Mouse (Mus musculus) cerebellum, postnatal 4 days (tissue): ENCODE results near the gene Leo1.
"Not testable (repeated sequence)": the region's sequence is repeated elsewhere in the genome, so short reads cannot be mapped to it uniquely, and the experiment has no call there.

Experiments
- DNase-seq, 2 experiments: peaks; one replicate each; pipeline ENCODE4 v3.0.0; 2022; ENCODE audit warnings: low spot score in 2 of 2, mixed read lengths in 1 of 2

The Leo1 gene

GRCm38 (mm10) chr9:75467581-75467980, 26.3 kb downstream of the Leo1 start:
- no peak for DNase-seq

DNA sequence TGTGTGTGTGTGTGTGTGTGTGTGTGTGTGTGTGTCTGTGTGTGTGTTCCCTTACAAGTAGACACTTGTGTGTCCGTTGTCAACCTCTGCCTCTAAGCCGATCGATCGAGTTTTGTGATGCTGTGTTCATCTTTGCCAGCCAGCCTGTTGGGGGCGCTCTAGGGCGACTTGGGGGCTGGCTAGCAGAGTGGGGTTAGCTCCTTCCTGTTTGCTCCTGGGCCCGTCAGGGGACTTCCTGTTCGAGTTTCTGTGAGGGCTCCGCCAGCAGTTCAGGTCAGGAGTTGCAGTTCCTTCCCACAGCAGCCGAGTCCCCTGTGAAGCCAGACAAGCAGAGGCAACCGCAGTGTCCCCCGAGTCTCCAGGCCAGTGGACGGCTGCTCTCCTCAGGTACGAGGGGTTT, 27.0 kb downstream of the Leo1 start:
- peak in 1 of 2 experiments; percentile 10 for DNase-seq

DNA sequence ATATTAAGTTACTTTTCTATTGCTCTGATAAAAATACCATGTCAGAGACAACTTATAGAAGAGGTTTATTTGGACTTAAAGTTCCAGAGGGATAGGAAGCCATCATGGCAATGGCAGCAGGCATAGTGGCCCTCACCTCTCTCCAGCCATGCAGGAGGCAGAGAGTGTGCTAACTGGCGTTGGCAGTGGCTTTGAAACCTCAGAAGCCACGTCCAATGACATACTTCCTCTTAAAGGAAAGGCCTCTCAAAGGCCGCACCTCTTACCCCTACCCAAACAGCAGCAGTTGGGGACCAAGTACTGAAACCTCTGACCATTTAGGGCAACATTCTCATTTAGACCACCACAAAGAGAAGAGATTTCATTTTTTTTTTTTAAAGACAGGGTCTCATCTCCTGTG, 35.9 kb downstream of the Leo1 start:
- no peak for DNase-seq

DNA sequence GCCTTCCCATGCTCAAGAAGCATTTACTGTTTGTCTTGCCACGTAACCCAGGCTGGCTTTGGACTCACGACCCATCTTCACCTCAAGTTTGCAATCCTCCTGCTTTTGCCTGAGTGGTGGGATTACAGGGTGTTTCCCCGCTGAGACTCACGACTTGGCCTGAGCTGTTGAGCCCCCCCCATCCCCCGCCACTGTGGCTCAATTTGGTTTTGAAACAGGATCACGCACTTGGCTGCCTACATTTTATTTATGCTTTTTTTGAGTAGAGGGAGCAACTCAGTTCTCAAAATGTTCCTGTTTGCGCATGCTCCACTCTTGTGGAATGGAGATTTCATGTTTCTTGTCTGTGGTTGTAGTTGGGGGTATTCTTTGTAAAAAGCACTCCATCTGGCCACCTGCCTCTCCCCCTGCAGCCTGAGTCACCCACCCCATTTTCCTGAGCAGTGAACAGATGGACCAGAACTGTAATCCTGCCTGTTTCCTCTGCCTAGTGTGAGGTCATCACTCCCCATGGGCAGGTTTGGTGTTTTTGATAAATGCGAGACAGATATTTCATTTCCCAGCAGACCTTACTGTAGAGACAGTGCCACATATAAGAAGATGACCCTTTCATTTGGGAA, 37.9 kb downstream of the Leo1 start:
- DNase-seq = peak in 1 of 2 experiments; percentile 25

- DNase-seq = no peak
These were observed 39.3 kb downstream of the Leo1 start for GRCm38 (mm10) chr9:75480536-75481075.

- DNase-seq = no peak
These were observed 43.9 kb downstream of the Leo1 start for GRCm38 (mm10) chr9:75485231-75485630.

- DNase-seq = not testable (repeated sequence)
These were observed 46.9 kb downstream of the Leo1 start for GRCm38 (mm10) chr9:75488255-75488654.

DNA sequence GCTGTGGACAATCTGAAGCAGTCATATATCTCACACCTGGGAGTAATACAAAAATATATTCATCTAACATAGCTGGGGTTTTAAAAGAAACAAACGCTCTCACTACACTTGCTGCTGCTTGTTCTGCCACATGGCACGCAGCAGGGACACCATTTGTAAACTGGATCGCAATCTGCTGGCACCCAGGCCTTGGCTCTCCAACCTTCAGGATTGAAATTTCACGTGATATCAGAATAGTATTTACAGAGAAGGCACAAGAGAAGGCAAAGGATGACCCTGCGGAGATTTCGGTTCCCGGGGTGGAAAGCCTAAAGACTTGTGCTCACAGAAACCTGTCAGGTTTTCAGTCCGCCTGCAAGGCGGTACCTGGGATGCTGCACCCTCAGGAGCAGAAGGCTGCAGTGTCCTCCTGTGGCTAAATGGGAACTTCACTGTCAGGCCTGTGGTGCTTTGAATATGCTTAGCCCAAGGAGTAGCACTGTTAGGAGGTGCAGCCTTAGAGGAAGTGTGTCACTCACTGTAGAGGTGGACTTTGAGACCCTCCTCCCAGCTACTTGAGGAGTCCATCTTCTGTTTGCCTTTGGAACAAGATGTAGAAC, 53.2 kb downstream of the Leo1 start:
- DNase-seq = no peak

DNA sequence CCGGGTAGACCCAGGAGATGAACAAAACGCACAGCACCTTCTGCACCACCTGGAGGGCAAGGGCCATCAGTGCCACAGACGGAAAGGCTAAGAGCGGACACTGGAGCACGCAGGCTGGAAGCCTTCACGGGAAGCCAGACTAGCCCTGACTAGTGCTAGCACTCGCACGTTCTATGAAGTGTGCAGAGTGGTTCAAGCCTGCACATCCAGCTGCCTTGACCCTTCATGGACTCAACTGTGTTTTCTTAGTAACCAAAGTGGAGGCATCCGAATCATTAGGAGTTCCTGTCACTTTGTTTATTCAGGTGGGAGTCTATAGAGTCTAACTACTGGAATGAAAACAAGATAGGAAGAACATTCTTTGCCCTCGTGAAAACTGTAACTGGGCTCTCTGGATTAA, 54.6 kb downstream of the Leo1 start:
- DNase-seq = no peak

DNA sequence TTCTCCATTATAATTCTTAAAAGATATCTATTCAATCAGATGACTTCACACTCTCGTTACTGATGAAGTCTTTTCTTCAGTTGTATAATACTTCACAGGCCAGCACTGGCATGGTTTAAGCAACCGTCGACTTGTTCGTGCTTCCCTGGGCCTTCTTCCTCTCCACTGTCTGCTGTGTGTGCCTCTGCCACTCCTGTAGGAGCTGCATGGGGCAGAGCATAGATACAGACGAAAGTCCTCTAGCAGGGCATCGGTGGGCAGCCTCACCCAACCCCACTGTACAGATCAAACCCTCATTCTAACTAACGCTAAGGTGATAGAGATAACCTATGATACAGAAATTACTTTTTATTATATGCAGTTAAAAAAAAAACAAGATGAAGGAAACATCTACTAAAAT, 57.2 kb downstream of the Leo1 start:
- no peak for DNase-seq

- no peak for DNase-seq
These were observed 63.0 kb downstream of the Leo1 start for GRCm38 (mm10) chr9:75504311-75504710.

DNA sequence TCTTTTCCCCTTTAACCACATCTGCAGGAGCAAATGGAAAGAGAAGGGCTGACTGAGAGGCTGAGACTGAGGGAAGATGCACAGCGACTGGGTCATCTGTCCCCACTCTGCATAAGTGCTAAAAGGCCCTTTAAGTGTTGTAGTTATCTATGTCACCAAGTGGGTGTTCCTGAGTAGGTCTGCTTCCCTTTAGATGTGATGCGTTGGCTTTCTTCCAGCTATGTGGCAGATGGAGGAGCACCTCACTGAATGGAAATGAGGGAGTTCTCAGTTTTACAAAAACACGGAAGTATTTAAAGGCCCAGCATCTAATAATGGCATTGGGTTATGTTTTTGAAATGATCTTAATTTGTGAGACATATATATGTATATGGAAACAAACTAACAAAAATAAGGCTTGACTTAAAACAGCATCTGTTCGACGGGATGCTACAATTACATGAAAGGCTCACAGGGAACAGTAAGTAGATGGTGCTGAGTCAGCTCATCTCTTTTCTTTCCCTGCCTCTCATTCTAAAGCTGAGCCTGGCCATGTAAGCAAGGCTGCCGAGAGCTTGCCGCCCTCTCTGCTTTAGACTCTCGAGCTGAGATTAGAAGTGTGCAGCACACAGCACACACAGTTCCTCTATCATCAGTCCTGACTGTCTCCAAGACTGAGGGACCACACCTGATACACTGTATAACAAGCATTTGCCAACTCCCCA, 70.1 kb downstream of the Leo1 start:
- no peak for DNase-seq

- DNase-seq = peak in 1 of 2 experiments; percentile 40
These were observed 74.3 kb downstream of the Leo1 start for GRCm38 (mm10) chr9:75515464-75516113.
